Mouse (Mus musculus) embryo, embryonic 10 days (tissue): Measurements from ENCODE around the gene Sipa1l3.

Experiments
- DNase-seq: peaks from one replicate; pipeline ENCODE4 v3.0.0-alpha.2; 2015; ENCODE audit warnings: low spot score

Gene Sipa1l3

DNA sequence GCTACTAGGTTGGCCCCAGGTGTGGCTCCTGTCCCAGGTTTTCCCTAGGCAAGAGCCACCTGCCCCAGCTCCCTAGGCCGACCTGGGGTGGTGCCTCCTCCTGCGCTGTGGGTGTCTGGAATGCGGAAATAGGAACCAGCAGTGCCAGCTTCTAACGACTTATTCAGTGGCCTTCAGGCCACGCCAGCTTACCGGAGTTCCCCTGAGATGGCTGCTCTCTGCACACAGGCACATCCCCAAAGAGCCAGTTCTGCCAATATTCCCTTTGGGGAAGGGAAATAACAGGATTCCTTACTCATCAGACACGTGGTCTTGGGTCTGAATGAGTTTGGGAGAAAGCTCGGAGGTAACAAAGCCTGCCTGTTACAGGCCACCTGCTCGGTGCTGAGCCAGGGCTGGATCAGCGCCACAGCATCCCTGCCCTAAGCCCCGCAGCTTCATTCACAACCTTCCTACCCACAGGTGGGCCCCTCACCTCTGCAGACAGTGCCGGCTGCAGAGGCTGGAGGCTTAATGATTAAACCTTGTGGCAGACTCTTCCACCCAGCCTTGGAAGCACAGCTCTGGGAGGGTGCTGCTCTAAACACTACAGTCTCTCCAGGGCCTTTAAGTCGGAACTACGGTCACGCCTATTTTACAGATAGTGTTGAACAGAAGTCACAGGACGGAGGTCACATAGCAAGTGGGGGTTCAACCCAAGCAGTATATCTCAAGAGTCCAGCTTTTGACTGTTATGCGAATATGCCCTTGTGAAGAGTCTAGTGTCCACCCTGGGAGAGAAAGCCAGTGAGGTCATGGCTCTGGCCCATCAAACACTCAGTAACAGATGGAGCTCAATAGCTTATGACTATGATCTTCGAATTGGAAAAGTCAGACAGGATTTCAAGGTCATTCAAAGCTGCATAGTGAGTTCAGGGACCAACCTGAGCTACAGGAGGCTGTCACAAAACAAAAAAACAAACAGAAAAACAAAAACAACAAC, 12.8 kb downstream of the Sipa1l3 start:
- peak; percentile 17 for DNase-seq

DNA sequence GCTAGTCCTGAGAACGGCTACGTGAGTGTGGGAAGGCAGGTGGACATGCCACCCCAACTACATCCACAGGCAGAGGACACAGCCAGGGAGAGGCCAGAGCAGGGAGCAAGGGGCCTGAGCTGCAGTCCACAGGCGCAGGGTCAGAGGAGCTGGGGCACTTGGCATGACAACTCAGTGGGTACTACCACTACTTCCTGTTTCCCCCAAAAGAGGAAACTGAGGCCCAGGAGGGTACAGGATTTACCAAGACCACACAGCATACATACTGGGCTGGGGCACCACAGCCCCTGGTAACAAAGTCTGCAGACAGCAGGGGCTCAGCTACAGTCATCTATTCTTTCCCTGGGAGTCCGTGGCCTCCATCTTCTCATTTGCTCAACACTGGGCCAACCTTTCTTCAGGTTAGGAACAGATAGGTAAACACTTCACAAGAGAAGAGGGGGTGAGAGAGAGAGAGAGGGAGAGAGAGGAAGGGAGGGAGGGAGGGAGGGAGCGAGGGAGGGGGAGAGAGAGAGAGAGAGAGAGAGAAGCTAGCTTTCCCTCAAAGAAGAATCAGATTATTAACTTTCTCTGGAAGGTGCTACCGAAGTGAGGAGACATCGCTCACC, 13.7 kb downstream of the Sipa1l3 start:
- no peak for DNase-seq

DNA sequence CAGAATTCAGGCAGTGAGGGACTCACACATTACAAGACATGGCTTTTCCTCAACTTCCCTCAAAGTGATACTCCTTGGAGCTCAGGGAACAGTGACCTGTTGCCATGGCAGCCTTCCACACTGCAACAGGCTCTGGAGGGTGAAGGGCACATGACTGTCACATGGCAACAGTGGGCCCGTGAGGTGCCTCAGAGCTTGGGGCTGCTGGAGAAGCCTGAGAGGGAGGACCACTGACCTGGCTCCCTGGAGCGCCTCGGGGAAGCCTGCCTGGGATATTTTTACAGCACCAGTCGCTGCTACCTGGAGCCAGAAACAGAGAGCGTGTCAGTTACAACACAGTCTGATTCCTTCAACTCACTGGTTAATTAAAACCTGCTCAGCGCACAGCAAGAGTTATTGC, 14.8 kb downstream of the Sipa1l3 start:
- DNase-seq: no peak

DNA sequence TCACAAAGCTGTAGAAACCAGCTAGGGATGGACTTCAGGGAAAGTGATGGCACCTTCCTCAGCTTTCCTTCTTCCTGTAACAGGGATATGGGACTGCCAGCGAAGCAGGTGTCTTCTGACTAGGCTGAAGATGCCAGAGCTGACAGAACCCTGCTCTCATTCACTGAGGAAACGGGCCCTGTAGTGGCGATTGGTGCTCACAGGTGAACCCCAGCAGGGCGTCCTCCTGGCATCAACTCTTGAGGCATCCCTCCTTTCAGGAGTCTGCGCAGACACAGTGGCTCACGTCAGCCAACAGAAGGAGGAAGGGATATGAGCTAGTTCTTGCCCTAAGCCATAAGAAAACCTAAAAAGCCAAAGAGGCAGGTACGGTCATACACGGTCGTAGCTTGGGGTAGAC, 17.2 kb downstream of the Sipa1l3 start:
- no peak for DNase-seq

DNA sequence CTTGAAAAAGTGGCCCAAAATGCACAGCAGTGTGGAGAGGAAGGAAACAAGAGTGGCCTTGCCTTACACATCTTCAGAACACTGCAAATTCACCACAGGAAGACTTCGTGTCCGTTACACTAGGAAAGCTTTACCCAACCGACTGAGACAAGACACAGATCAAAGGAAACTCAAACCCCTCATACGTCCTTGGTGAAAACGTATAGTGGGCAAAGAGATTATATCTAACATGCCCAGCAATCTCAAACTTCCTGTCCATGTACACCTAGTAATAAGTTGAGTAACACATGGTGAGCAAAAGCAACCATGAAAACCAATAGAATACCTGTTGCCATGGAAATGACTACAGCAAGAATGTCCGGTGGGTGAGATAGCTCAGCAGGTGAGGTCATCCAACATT, 19.4 kb downstream of the Sipa1l3 start:
- DNase-seq: no peak

DNA sequence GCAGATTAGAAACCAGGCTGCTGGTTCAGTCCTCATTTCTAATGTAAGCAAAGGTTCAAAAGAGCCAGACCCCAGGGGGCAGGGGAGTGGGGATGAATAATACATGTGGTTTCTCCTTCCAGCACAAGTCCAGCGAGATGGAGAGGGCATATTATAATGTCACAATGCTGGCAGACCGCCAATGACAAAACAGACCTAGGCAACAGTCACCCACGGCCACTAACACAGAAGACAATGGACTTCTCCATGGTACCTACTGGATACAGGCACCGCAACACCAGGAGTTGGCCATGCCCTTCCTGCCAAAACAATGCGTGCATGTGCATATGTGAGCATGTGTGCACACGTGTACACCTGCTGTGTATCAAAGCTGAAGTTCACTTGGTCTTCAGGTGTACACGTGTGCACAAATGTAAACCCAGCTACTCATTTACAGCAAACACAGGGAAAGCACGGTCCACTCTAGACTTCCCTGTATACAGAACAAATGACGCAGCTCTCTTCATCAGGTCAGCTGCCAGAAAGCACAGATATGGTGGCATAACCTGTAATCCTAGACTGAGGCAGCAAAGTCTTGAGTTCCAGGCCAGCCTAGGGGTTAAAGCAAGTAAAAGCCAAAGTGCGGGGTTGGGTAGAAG, 21.4 kb downstream of the Sipa1l3 start:
- DNase-seq: peak; percentile 25

DNA sequence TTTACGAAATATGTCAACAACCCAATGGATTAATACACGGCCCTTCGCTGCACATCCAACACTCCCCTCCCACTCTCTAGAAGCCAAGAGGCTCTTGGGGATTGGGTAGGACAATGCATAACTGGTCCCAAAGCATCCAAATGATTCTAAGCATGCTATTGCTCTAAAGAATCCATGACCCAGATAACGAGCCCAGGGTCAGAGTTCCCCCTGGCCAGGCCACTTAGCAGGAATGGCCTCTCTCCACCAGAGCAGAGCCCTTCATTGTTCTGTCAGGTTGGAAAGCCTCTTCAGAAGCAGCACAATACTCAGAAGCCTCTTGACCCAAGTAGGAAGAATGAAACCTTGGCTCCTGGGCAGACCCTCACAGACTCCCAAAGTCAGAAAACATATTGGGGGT, 22.1 kb downstream of the Sipa1l3 start:
- peak; percentile 48 for DNase-seq

DNA sequence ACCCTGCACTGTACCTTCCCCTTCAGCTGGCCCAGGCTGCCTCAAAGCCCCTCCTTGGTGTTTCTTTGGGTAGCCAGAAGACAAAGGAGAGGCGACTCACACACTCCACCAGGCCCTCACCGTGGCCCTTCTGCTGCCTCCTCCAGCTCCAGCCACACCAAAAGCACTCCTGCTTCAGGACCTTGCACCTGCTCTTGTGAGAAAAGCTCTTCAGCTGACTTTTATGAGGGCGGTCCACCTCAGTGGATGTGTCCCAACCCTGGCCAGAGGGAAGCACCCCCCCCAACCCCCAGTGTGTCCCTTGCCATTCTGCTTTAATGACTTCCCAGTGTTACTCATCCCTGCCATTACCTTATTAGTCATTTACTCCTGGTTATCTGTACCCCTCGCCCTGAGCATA, 22.6 kb downstream of the Sipa1l3 start:
- no peak for DNase-seq

DNA sequence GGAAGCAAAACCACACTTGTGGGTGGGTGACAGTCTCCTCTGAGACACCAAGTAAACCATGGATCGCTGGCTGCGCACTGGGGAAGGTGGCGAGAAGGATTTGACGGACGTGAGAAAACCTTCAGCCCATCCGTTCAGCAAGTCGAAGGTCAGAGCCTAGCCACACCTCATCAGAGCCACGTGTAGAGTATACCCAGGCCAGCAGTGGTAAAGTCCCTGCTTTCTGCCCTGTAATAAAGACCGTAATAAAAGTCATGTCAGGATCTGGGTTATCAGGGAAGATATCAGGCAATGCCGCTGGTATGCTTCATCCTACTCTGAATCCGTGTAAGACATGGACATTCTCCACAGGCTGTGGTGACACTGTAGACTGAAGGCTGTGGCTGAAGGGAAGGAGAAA, 23.6 kb downstream of the Sipa1l3 start:
- no peak for DNase-seq

DNA sequence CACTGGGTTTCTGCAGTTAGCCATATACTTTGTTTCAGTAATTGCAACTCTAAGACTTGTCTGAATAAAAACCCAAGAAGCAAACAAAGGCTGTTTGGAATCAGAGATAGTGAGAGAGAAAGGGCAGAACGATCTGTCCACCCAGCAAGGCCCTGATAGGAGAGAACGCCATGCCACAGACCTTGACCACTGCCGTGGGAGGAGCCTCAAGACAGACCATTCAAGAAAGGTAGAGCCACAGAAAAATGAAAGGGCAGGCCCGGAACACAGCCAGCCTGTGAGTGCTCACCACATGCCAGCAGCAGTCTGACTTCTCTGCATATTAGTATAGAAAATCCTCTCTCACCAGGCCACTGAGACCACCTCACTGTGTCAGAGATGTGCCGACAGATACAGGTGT, 24.4 kb downstream of the Sipa1l3 start:
- no peak for DNase-seq

DNA sequence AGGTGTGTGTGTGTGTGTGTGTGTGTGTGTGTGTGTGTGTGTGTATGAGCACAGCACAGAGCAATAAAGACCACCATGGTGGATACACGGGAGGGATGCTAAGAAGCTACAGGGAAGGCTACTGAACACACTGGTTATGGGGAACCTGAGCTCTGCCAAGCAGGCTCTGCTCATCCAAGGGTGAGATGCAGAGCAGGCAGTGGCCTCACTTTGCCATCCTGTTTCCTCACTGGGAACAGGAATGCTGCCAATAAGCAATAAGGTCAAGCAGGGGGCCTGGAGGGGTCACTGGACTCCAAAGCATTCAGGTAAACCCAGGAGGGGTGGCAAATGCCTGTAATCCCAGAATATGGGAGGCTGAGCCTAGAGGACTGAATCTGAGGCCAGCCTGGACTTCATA, 25.4 kb downstream of the Sipa1l3 start:
- DNase-seq: no peak

DNA sequence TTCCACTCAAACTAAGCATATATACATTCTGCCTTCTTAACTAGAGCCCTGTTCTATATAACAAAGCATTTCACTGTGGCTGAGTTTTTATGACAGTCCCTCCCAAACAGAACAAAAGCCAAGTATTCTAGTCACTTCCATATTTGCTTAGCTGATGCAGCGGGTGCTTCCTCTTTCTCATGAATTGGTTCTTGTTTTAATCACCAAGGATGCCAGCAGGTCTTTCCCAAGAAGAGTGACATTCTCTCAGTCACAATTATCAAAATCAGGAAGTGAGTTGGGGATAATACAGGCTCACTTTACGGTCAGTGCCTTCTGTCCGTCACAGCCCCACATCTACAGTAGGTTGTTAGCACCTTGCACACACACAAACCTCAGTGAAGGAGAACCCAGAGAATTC, 26.6 kb downstream of the Sipa1l3 start:
- DNase-seq: no peak

DNA sequence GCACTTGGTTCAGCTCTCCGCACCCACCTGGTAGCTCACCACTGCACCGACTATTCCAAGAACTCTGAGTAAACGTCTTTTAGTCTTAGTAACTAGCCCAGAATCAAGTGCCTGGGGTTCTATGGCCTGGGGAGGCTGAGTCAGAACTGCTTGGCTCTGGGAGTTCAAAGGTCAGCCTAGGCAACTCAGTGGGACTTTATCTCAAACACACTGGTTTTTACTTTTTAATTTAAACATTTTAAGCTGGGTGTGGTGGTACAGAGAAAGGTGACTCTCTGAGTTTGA, 27.0 kb downstream of the Sipa1l3 start:
- no peak for DNase-seq

DNA sequence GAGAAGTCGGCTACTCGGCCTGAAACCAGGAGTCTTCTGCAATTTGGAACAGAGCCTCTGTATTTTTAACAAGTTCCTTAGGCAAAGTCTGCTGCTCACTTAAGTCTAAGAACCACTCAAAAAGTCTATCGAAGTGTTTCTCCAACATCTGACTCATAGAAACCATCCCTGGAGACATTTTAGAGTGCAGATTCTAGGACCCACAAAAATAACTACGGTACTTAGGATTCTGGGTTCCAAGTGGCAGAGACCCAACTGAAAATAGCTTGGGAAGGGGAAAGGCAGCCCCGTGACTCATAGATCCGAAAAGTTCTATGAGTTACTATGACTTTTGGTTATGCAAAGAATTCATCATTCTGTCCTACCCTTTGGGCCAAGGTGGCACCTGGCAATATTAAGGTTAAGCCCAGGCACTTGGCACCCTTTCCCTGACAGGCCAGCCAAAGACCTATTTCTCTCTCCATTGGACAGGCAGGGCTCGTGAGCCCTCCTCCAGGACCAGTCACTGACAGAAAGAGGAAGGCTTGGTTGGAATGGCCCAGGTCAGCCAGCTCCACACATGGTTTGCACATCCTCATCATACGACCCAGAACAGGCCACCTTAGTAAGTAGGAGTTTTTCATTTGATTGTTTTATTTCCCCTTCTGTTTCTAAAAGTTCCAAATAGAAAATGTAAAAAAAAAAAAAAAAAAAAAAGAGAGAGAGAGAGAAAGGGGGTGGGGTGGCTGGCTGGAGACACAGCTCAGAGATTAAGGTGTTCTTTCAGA, 27.6 kb downstream of the Sipa1l3 start:
- DNase-seq: no peak

DNA sequence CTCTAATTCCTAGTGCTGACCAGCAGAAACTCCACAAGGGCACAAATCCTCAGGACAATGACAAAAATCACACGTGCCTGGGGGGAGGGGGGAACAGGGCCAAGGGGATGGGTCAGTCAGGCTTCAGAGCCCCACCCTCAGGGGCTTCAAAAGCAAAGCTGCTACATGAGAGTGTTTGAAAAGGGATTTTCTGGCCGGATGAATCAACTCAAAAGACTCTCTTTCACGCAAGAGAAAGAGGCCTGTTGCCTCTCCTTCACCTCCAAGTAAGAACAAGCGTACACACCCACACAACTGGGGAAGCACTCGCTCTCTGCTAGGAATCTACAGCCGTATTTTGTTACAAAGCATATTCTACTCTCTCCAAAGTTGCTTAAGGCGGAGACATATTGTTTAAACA, 28.6 kb downstream of the Sipa1l3 start:
- peak; percentile 63 for DNase-seq

DNA sequence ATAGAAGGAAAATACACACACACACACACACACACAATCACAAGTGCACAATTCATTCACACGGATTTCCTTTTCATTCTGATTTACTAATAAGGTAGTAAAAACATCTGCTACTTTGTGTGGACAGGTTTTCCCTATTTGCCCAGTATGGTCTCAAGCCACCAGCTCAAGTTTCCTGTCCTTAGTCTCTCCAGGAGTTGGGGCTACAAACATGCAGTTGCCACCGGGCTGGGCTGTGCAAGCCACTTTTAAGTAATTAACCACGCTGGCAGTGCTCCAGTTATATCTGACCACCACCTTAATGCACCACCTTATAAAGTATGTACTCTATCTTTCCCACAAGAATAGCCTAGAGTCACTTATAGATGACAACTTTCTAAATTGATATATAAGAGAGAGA, 29.1 kb downstream of the Sipa1l3 start:
- DNase-seq: no peak

DNA sequence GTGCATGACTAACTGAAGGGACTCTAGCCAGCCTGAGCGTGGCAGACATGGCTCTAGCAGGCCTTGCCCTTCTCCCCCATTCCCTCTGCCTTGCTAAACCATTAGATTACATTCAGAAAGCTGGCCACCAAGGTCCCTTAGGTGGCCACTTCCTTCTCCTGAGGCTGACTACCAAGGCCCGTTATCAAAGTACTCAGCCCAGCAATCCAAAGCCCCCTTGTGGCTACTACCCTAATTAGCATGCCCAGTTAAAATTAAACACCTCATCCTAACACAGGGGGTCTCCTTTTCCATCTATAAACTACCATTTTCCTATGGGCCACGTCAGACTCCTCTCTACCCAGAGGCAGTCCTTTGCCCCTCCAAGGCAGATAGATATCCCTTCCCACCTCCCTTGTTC, 31.7 kb downstream of the Sipa1l3 start:
- DNase-seq: no peak

DNA sequence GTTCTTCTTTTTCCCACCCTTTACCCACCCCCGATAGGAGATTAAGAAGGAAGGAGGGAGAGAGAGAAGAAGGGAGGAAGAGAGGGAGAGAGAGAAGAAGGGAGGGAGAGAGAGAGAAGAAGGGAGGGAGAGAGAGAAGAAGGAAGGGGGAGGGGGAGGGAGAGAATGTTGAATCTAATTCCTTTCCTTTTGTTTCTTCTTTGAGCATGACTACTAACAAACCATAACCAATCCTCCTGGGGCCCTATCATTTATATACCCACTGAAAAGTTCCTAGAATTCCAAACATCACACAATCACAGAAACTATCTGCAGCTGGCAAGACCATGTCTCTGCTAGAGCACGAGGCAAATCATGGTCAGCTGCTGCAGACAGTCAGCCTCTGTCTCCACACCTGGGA, 32.7 kb downstream of the Sipa1l3 start:
- DNase-seq: no peak

DNA sequence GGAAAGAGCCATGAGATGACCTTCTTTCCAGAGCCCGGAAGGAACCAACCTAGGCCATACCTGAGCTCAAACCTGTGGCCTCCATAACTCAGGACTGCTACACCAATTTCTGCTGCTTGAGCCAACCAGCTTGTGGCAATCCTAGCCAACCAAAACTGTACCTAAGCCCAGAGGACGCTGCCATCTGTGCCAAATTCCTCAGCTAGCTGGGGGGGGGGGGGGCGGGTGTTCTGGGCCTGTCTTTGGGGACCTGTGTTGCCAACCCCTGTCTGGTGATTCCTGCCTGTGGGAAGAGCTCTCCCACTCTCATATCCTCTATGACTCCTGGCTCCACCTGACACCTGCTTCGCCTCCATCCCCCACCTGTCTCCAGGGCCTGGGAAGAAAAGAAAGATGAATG, 34.9 kb downstream of the Sipa1l3 start:
- DNase-seq: no peak

DNA sequence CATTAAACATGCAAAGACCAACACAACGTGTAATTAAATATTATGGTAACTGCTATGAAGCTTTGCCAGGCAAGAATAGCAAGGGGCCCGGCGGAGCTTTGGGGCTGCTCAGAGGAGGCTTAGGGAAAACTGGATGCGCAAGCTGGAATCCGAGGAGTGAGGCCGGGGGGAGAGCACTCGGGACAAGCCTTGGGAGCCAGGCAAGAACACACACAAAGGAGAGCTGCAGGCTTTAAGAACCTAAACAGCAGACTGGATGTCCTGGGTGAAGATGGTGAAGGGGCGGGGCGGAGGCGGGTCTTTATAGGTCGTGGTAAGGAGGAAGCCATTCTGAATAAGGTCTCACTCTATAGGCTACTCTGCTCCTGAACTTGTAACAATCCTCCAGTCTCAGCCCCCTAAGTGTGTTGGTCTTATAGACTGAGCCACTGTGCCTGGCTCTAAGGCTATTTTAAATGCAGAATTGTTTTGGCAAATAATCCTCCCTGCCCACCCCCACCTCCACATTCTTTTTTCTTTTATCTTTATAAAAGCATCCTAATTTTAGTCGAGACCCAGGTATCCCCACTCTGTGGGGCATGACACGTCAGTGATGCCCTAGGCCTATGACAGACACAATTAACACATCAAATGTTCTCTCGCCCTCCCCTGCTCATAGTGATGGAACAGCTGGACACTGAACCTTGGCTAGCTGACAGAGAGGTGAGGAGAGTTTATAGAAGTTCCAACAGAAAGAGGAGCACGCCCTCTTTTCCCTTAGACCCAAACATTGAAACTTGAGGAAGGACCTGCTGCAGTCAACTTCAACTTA, 36.9 kb downstream of the Sipa1l3 start:
- DNase-seq: no peak

DNA sequence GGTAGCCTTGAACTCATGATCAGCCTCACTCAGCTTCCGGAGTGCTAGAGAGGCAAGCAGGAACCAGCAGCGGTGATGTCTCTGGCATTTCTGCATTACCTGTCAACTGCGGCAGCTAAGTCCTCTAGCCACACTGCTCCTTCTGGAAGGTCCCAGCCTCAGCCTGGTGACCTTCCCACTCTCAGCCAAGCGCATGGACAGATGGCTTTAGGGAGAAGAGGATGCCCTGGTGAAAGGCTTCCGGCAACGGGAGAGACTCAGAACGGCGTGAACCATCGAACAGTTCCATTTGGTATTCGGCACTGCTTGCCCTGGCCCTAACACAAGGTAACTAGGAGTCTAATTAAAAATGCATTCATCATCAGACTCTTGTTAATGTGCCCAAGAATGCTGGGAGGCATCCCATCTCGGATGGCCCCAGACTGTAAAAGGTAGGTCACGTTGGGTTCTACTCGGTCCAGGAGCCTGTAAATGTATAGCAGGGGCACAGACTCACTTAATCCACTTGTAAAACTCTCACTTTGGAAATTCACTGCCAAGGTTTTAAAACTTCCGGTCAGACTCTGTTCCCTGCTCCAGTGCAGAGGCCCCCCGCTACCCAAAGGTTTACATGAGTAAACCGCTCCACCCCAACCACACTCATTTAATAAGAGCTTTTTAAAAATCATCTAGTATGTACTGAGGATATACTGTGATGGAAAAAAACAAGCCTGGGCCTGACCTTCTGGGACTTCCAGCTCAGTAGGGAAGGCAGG, 37.7 kb downstream of the Sipa1l3 start:
- no peak for DNase-seq
